Mouse (Mus musculus) spleen, adult 2 months (tissue): ENCODE data around the gene Krt79. TPM values are rescaled to one million over a fixed set of nuclear protein-coding genes. Genes with fewer than 3 reads are reported as not detected.

ENCODE experiments used
- DNase-seq, 2 experiments: peaks; one replicate each; pipeline versions ENCODE4 v3.0.0 to v3.0.0-alpha.2; 2012 to 2021; ENCODE audit warnings: low spot score in 2 of 2, low read depth in 1 of 2
- H3K27ac ChIP-seq: fragments of 200-500 bp; 2 replicates; pipeline ENCODE4 v1.5.1; 2012; ENCODE audit warnings: low read length, inconsistent platforms; ENCODE audit not compliant: insufficient read depth
- H3K27me3 ChIP-seq: fragments of 200-500 bp; 2 replicates; pipeline ENCODE4 v1.6.1; 2012; ENCODE audit warnings: mild to moderate bottlenecking, moderate library complexity, low read length, inconsistent platforms; ENCODE audit not compliant: control insufficient read depth, insufficient read depth
- H3K36me3 ChIP-seq: fragments of 200-500 bp; 2 replicates; pipeline ENCODE4 v1.6.1; 2012; ENCODE audit warnings: mild to moderate bottlenecking, low read length, inconsistent platforms; ENCODE audit not compliant: control insufficient read depth, insufficient read depth
- H3K4me1 ChIP-seq: fragments of 200-500 bp; 2 replicates; pipeline ENCODE4 v1.6.1; 2011; ENCODE audit warnings: inconsistent platforms; ENCODE audit not compliant: control insufficient read depth, insufficient read depth, insufficient read length
- H3K4me3 ChIP-seq: fragments of 200-500 bp; 2 replicates; pipeline ENCODE4 v1.5.1; 2011; ENCODE audit warnings: mild to moderate bottlenecking, inconsistent platforms; ENCODE audit not compliant: insufficient read depth, insufficient read length; ENCODE audit errors: extremely low read depth
- CTCF ChIP-seq: fragments of 200-500 bp; IDR thresholded peaks from 2 replicates; pipeline ENCODE4 v1.5.1; 2011; ENCODE audit warnings: mild to moderate bottlenecking, inconsistent platforms; ENCODE audit not compliant: insufficient read depth, insufficient read length, insufficient replicate concordance; ENCODE audit errors: extremely low read depth
- POLR2A ChIP-seq: fragments of 200-500 bp; IDR thresholded peaks from 2 replicates; pipeline ENCODE4 v1.6.1; 2011; ENCODE audit warnings: low read depth, low read length, inconsistent platforms
- WGBS: fragments of 180-500 bp; shearing (Covaris S2); methylation state at CpG from one replicate; pipeline ENCODE4 v1.1.7; 2018; 5-methylcytosine and 5-hydroxymethylcytosine counted together
- polyA plus RNA-seq: library from polyadenylated mRNA; depleted of rRNA; stranded (reverse); fragments of >200 nt; gene quantifications from 2 replicates; pipeline ENCODE4 v1.2.3, GENCODE M21; 2012

Krt79 gene
- polyA plus RNA-seq, 1 experiment, result not detected

- no peak for TF ChIP-seq POLR2A
- no peak for TF ChIP-seq CTCF
Measured at GRCm38 (mm10) chr15:101958891-101959290, 18.8 kb upstream of the Krt79 start.

GRCm38 (mm10) chr15:101954187-101954586, 14.1 kb upstream of the Krt79 start, which contains the start of gene Krt78:
Krt78 (minus strand) TSS chr15:101954287.
- Histone ChIP-seq H3K36me3 (no peaks in the 10 kb centered on the region), H3K27ac (no peak within 1 kb of the TSS), H3K4me1 (no peaks in the 10 kb centered on the region), H3K27me3 (no peaks in the 10 kb centered on the region), H3K4me3 (no peak within 1 kb of the TSS)
- no peak for DNase-seq
- WGBS, result 81% methylated on average over 9 of the region's 9 CpGs
- no peak for TF ChIP-seq POLR2A
- no peak for TF ChIP-seq CTCF

More at GRCm38 (mm10) chr15:101958891-101959290, 18.8 kb upstream of the Krt79 start:
- Histone ChIP-seq H3K36me3 (no peaks in the 10 kb centered on the region), H3K27ac (no peak overlapping the region), H3K27me3 (no peaks in the 10 kb centered on the region), H3K4me3 (no peak overlapping the region), H3K4me1 (no peaks in the 10 kb centered on the region)
- WGBS, result 85% methylated on average over 3 of the region's 3 CpGs
- DNase-seq, result no peak

GRCm38 (mm10) chr15:101952733-101953474, 12.8 kb upstream of the Krt79 start:
- no peak overlapping the region for H3K4me3 ChIP-seq
- H3K36me3 ChIP-seq, result no peaks in the 10 kb centered on the region
- H3K4me1 ChIP-seq, result no peaks in the 10 kb centered on the region
- no peaks in the 10 kb centered on the region for H3K27me3 ChIP-seq
- 83% methylated on average over 7 of the region's 7 CpGs for WGBS
- TF ChIP-seq CTCF, result no peak
- no peak for TF ChIP-seq POLR2A
- DNase-seq, result no peak
- no peak overlapping the region for H3K27ac ChIP-seq

- no peak for DNase-seq
- TF ChIP-seq POLR2A, result no peak
- no peak for TF ChIP-seq CTCF
- Histone ChIP-seq H3K27ac (no peak overlapping the region), H3K4me1 (no peaks in the 10 kb centered on the region), H3K27me3 (no peaks in the 10 kb centered on the region), H3K4me3 (no peak overlapping the region), H3K36me3 (no peaks in the 10 kb centered on the region)
- 88% methylated on average over 1 of the region's 1 CpGs for WGBS
Measured at GRCm38 (mm10) chr15:101945430-101945829, 5.3 kb upstream of the Krt79 start.

- no peaks in the 10 kb centered on the region for H3K27me3 ChIP-seq
- H3K4me3 ChIP-seq, result no peak overlapping the region
- no peaks in the 10 kb centered on the region for H3K4me1 ChIP-seq
- TF ChIP-seq POLR2A (no peak), CTCF (no peak)
- no peak overlapping the region for H3K27ac ChIP-seq
- no peaks in the 10 kb centered on the region for H3K36me3 ChIP-seq
- no peak for DNase-seq
- WGBS, result 67% methylated on average over 8 of the region's 8 CpGs
Measured at GRCm38 (mm10) chr15:101941948-101942347, 1.8 kb upstream of the Krt79 start.

GRCm38 (mm10) chr15:101938600-101939308, 1.4 kb downstream of the Krt79 start:
- Histone ChIP-seq H3K36me3 (no peaks in the 10 kb centered on the region), H3K27ac (no peak overlapping the region), H3K4me1 (no peaks in the 10 kb centered on the region), H3K4me3 (no peak overlapping the region), H3K27me3 (no peaks in the 10 kb centered on the region)
- TF ChIP-seq CTCF, result no peak
- no peak for TF ChIP-seq POLR2A
- DNase-seq, result no peak
- WGBS, result 85% methylated on average over 9 of the region's 9 CpGs

GRCm38 (mm10) chr15:101933024-101933423, 7.1 kb downstream of the Krt79 start:
- no peak for DNase-seq
- TF ChIP-seq CTCF (no peak), POLR2A (no peak)
- no peaks in the 10 kb centered on the region for H3K36me3 ChIP-seq
- no peak overlapping the region for H3K4me3 ChIP-seq
- WGBS, result 69% methylated on average over 6 of the region's 6 CpGs
- peaks cover 1% of the 10 kb centered on the region; the same call in 1 of the 2 replicates for H3K27me3 ChIP-seq
- no peaks in the 10 kb centered on the region for H3K4me1 ChIP-seq
- no peak overlapping the region for H3K27ac ChIP-seq
